Mouse (Mus musculus) gastrocnemius, postnatal 10 days (tissue): ENCODE results near the gene Syt13. TPM values are rescaled to one million over a fixed set of nuclear protein-coding genes. Genes with fewer than 3 reads are reported as not detected.

Experiments used
- total RNA-seq, 2 experiments: library from RNA; stranded (reverse); gene quantifications; 2 replicates each; pipeline ENCODE4 v1.2.3; 2021

Gene Syt13
- total RNA-seq, 2 experiments from 2014 or later, result 1.0 to 1.1 TPM

Other genes with a start within 250 kb of the Syt13 start
- gene Prdm11, start 131.1 kb downstream of the Syt13 start, total RNA-seq, result 1 to 10 TPM; 3.2 to 3.4 TPM